Mouse (Mus musculus): Measurements from ENCODE around the gene Tmem256.

Gene Tmem256

GRCm38 (mm10) chr11:69837952-69838713, at the start of gene Tmem256:
Gene Tmem256 (plus strand): TSS chr11:69838514.
- in situ Hi-C loops (cut with MboI, MseI): loop anchor here in 1 of 2 experiments (5.0 kb wide), 1 partner anchor 81 kb away; the partner anchor contains the start of gene Polr2a

GRCm38 (mm10) chr11:69789431-69789830, 48.9 kb upstream of the Tmem256 start:
- in situ Hi-C loops (cut with MboI, MseI): no loop called here

DNA sequence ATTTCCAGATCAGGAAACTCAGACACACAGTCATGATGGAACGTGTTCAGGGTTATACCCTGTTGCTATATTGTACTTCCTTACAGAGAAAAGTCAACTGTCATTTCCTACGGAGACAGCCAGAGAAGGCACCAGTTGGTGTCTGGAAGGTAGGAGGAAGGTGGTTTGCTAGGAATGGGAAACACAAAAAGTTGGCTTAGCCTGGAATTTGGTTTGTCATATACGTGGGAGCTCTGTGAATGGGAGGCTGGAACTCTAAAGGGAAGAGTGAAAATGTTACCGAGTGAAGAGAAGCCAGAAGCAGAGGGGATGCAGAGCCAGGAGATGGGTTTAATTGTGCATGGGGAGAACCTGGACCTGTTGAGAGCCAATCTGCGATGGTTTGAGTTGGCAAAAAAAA, 46.9 kb upstream of the Tmem256 start:
- in situ Hi-C loops (cut with MboI, MseI): no loop called here

DNA sequence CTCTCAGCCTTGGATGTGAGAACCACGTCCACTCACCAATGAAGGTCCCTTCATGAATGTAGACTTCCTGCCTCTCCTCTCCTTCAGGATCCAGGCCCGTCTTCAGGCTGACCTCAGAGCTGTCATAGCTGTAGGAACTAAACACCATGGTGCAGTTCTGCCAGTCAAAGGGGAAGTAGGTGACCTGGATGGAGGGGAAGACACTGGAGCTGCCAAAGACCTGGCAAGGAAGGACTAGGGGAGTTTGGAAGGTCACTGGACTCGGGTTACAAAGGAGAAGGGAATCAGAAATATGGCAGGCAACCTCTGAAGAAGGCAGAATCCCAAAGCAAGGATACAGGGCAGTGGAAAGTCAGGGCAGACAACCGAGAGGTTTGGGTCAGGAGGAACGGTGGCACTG, 44.9 kb upstream of the Tmem256 start:
- in situ Hi-C loops (cut with MboI, MseI): no loop called here

DNA sequence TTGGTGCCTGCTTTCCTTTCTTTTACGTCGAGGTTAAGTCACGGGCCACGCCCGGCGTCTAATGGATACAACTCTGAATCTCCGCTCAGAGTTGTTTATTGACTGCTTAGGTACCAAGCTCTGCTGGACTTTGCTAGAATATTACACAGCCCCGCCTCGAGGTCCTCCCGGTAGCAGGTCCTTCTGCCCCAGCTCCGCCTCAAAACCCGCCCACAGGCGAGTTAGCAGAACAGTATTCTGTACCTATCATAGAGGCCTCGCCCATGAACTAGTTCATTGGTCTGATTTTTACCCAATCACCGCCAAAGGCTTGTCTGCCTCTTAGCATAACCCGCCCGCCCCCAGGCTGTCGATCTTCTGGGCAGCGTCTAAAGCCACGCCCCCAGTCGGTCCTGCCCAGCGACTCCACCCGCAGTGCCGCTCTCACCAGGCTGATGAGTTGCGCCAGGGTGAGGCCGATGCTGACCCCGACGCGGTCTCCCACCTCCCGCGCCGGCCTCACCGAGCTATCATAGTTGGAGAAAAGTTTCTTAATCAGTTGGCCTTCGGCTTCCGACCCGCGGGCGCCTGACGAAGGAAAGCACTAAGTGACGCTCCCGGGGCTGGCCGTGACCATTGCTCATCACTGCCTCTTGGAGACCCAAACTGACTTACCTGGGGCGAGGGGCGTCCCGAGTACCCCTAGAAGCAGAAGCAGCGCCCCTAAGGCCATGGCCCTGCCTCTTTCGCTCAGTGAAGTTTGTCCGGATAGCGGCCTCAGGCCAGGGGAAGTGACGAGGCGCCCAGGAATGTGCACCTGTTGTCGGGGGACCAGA, 42.9 kb upstream of the Tmem256 start, which contains the start of gene Chrnb1:
TSS of gene Chrnb1 (minus strand) at position 776 of the 815 bp plus-strand sequence.
- in situ Hi-C loops (cut with MboI, MseI): no loop called here

DNA sequence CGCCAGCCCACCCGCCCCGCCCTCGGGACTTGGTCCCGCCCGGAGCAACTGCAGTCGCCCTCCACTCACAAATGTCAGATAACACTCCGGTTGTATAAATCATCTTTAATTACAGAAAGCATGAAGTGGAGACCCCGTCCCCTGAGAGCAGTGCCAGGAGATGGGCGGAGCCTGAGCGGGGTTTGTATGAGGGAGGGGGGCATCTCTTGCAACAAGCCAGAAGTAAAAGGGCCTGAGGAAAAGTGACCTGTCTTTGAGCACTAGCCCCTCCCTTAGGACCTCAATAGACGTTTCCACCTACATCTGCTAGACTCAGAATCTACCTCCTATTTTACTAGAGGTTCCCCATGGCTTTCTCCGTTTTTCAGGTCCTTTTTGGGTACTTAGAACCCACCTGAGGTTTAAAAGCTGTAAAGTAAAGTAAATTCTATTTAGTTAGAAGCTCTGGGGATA, 42.3 kb upstream of the Tmem256 start:
- in situ Hi-C loops (cut with MboI, MseI): no loop called here

DNA sequence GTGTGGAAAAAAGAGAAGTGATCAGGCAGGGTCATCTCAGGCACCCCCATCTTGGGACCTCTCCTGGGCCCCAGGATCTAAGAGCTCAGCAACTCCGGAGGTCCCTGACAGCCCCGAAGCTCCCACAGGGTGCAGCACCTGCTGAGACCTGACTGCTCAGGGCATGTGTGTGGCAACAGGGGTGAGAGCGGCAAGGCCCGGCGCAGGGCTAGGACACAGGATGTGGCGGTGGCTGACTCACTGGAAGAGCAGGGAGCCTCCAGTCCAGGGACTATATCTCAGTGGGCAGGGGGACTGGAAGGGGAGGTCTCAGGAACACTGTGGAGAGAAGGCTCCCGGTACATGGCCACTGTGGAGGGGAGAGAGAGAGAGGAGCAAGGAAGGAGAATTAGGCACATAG, 40.4 kb upstream of the Tmem256 start:
- in situ Hi-C loops (cut with MboI, MseI): no loop called here

- in situ Hi-C loops (cut with MboI, MseI): loop anchor here in 1 of 2 experiments (5.0 kb wide), 1 partner anchor 78 kb away; the partner anchor contains the start of gene Tmem95
Measured at GRCm38 (mm10) chr11:69799394-69800137, 38.7 kb upstream of the Tmem256 start.

DNA sequence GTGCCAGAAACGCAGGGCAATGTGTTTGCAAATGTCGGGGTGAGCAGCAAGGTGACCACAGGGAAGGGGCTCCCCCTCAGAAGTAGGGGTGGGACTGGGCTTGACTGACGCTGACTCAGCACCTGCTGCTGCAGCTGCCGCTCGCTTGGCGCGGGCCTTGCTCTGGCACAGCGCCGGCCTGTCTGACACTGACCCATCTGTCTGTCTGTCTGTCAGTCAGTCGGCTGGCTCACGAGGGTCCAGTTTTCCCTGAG, 38.2 kb upstream of the Tmem256 start:
- in situ Hi-C loops (cut with MboI, MseI): loop anchor here in 1 of 2 experiments (5.0 kb wide), 1 partner anchor 77 kb away; the partner anchor contains the start of gene Tmem95

GRCm38 (mm10) chr11:69800392-69801197, 37.7 kb upstream of the Tmem256 start:
- in situ Hi-C loops (cut with MboI, MseI): loop anchor here in 1 of 2 experiments (5.0 kb wide), 1 partner anchor 77 kb away; the partner anchor contains the start of gene Tmem95

- in situ Hi-C loops (cut with MboI, MseI): loop anchor here in 1 of 2 experiments (5.0 kb wide), 1 partner anchor 76 kb away; the partner anchor contains the start of gene Tmem95
Measured at GRCm38 (mm10) chr11:69801379-69801977, 36.8 kb upstream of the Tmem256 start, which contains the start of gene Fgf11. Gene Fgf11 (minus strand): TSS chr11:69801857.

DNA sequence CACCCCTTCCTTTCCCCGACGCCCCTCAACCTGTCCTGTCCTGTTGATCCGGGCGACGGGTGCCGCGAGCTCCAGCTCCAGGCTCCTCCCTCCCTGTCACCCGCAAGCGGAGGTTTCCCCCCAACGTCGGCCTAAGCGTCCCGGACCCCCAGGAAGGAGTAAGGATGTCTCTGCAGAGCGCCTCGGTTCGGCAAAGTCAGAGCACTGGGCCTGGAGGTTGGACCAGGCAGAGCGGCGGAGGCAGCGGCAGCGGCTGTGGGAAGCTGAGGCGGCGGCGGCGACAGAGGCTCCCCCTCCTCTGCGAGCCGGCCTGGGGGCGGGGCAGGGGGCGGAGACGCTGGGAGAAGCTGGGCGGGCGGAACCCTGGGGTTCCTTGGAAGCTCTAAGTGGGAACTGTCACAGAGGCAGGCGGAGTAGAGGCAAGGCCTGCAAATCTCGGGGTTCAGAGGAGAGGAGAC, 35.6 kb upstream of the Tmem256 start:
- in situ Hi-C loops (cut with MboI, MseI): loop anchor here in 1 of 2 experiments (5.0 kb wide), 1 partner anchor 75 kb away; the partner anchor contains the start of gene Tmem95

- in situ Hi-C loops (cut with MboI, MseI): loop anchor here in 1 of 2 experiments (5.0 kb wide), 1 partner anchor 74 kb away; the partner anchor contains the start of gene Tmem95
Measured at GRCm38 (mm10) chr11:69803328-69803727, 35.0 kb upstream of the Tmem256 start.

- in situ Hi-C loops (cut with MboI, MseI): loop anchor here in 1 of 2 experiments (5.0 kb wide), 1 partner anchor 73 kb away; the partner anchor contains the start of gene Tmem95
Measured at GRCm38 (mm10) chr11:69803786-69804651, 34.3 kb upstream of the Tmem256 start.

DNA sequence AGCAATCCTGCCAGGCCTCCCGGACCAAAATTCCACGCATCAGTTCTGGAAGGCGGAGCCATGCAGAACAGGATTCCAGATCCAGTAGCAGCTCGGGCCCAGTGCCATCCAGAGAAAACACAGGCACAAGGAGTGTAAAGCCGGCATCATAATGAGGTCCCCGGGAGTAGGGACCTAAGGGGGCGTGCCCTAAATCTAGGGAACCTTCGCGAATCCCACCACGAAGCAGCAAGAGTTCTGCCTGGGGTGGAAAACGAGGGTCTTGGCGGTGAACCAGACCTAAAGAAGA, 33.7 kb upstream of the Tmem256 start:
- in situ Hi-C loops (cut with MboI, MseI): loop anchor here in 1 of 2 experiments (5.0 kb wide), 1 partner anchor 73 kb away; the partner anchor contains the start of gene Tmem95

DNA sequence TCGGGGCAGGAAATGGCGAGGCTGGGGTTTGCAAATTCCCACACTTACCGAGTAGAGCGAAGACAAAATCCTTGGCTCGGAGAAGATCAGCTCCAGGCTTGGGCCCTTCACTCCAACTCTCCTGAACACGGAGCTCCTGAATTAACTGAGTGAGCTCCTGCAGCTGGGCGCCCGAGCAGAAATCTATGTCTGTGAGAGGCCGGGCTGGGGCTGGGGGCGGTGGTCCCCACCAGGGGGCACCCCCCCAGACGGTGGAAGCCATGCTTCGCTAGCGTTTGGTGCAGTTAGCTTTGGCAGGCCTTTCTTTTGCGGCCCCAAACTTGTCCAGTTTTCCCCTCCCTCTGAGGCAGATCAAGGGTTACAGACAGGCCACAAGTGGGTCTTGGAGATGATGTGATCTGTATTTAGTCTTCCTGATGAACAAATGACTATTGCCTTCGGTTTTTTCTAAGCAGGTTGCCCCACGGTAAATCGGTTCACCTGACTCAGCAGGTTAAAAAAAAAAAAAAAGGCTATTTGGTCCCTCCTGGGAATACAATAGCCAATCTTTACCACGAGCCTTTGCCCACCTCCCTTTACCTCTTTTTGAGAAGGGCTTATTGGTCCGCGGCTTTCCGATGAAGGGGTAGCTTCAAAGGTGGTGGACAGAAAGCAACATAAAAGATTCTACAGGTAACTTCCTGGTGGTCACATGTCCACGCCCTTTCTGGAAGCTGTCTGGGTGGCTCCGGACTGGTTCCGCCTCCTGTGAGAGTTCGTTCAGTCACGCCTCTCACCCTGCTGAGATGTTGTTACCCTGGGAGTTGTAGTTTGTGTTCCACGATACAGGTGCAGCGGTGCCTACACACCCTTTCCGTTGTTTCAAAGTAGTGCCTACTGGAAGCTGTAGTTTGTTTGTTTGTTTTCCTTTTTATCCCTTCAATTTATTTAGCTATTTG, 33.1 kb upstream of the Tmem256 start, which contains the start of gene Tmem102:
TSS of gene Tmem102 (minus strand) at position 653 of the 938 bp plus-strand sequence.
- in situ Hi-C loops (cut with MboI, MseI): loop anchor here (5.0 kb wide), 1 partner anchor 72 kb away; the partner anchor contains the start of gene Tmem95 (in 2 of the 2)

GRCm38 (mm10) chr11:69806378-69806777, 31.9 kb upstream of the Tmem256 start:
- in situ Hi-C loops (cut with MboI, MseI): loop anchor here in 1 of 2 experiments (5.0 kb wide), 1 partner anchor 71 kb away; the partner anchor contains the start of gene Tmem95
